Mouse (Mus musculus): ENCODE measurements at regions not wholly inside any gene's neighbourhood (a gene's known extent, or its start where the extent isn't known, plus 50 kb on each side); places are given as distances from the start of the nearest gene placed in this dataset.

- no peak for ATAC-seq (replicated peaks; ENCODE audit: extremely low read depth, insufficient read depth, low FRiP score)
- no peaks in the 10 kb centered on the region for H3K27me3 ChIP-seq (ENCODE audit: control insufficient read depth, insufficient read depth, low read length)
- H3K27ac ChIP-seq (ENCODE audit: low read length): no peak overlapping the region
- no peaks in the 10 kb centered on the region for H3K9me3 ChIP-seq (replicated peaks; ENCODE audit: control insufficient read depth, low read length)
- no peaks in the 10 kb centered on the region for H3K36me3 ChIP-seq (ENCODE audit: control insufficient read depth, insufficient read depth)
- no peak overlapping the region for H3K4me2 ChIP-seq (ENCODE audit: low read depth, low read length)
- WGBS: 74% methylated on average over 6 of the region's 6 CpGs
- no peak overlapping the region for H3K9ac ChIP-seq (ENCODE audit: low read length)
- no peak overlapping the region for H3K4me3 ChIP-seq (ENCODE audit: low read length)
- H3K4me1 ChIP-seq (ENCODE audit: control insufficient read depth, insufficient read depth, low read length): no peaks in the 10 kb centered on the region
Observed at GRCm38 (mm10) chr1:76880111-76880782, 634.6 kb downstream of the Epha4 start.

- ATAC-seq (replicated peaks; ENCODE audit: extremely low read depth, insufficient read depth, low FRiP score): no peak
- no peaks in the 10 kb centered on the region for H3K9me3 ChIP-seq (replicated peaks; ENCODE audit: control insufficient read depth, low read length)
- H3K27me3 ChIP-seq (ENCODE audit: control insufficient read depth, insufficient read depth, low read length): no peaks in the 10 kb centered on the region
- no peak overlapping the region for H3K27ac ChIP-seq (ENCODE audit: low read length)
- WGBS: 66% methylated on average over 4 of the region's 4 CpGs
- no peak overlapping the region for H3K4me2 ChIP-seq (ENCODE audit: low read depth, low read length)
- no peak overlapping the region for H3K9ac ChIP-seq (ENCODE audit: low read length)
- H3K4me1 ChIP-seq (ENCODE audit: control insufficient read depth, insufficient read depth, low read length): no peaks in the 10 kb centered on the region
- H3K4me3 ChIP-seq (ENCODE audit: low read length): no peak overlapping the region
- H3K36me3 ChIP-seq (ENCODE audit: control insufficient read depth, insufficient read depth): no peaks in the 10 kb centered on the region
Observed at GRCm38 (mm10) chr1:76880783-76881145, 634.1 kb downstream of the Epha4 start.

GRCm38 (mm10) chr1:76896152-76896864, 618.6 kb downstream of the Epha4 start:
- Histone ChIP-seq H3K4me3 (ENCODE audit: low read length) (no peak overlapping the region), H3K36me3 (ENCODE audit: control insufficient read depth, insufficient read depth) (no peaks in the 10 kb centered on the region), H3K27me3 (ENCODE audit: control insufficient read depth, insufficient read depth, low read length) (no peaks in the 10 kb centered on the region), H3K27ac (ENCODE audit: low read length) (no peak overlapping the region), H3K4me2 (ENCODE audit: low read depth, low read length) (no peak overlapping the region), H3K4me1 (ENCODE audit: control insufficient read depth, insufficient read depth, low read length) (no peaks in the 10 kb centered on the region), H3K9me3 (replicated peaks; ENCODE audit: control insufficient read depth, low read length) (no peaks in the 10 kb centered on the region), H3K9ac (ENCODE audit: low read length) (no peak overlapping the region)
- 80% methylated on average over 17 of the region's 17 CpGs for WGBS
- ATAC-seq (replicated peaks; ENCODE audit: extremely low read depth, insufficient read depth, low FRiP score): no peak

- no peaks in the 10 kb centered on the region for H3K36me3 ChIP-seq (ENCODE audit: control insufficient read depth, insufficient read depth)
- H3K4me1 ChIP-seq (ENCODE audit: control insufficient read depth, insufficient read depth, low read length): no peaks in the 10 kb centered on the region
- H3K27me3 ChIP-seq (ENCODE audit: control insufficient read depth, insufficient read depth, low read length): no peaks in the 10 kb centered on the region
- H3K9ac ChIP-seq (ENCODE audit: low read length): no peak overlapping the region
- no peak overlapping the region for H3K4me3 ChIP-seq (ENCODE audit: low read length)
- ATAC-seq (replicated peaks; ENCODE audit: extremely low read depth, insufficient read depth, low FRiP score): no peak
- no peak overlapping the region for H3K27ac ChIP-seq (ENCODE audit: low read length)
- no peak overlapping the region for H3K4me2 ChIP-seq (ENCODE audit: low read depth, low read length)
- no peaks in the 10 kb centered on the region for H3K9me3 ChIP-seq (replicated peaks; ENCODE audit: control insufficient read depth, low read length)
- 73% methylated on average over 7 of the region's 7 CpGs for WGBS
Observed at GRCm38 (mm10) chr1:76897431-76897830, 617.5 kb downstream of the Epha4 start.

GRCm38 (mm10) chr1:76911472-76911871, 603.4 kb downstream of the Epha4 start:
- H3K9me3 ChIP-seq (replicated peaks; ENCODE audit: control insufficient read depth, low read length): no peaks in the 10 kb centered on the region
- H3K4me3 ChIP-seq (ENCODE audit: low read length): no peak overlapping the region
- H3K4me1 ChIP-seq (ENCODE audit: control insufficient read depth, insufficient read depth, low read length): no peaks in the 10 kb centered on the region; the same call in 1 of the 2 replicates
- H3K27ac ChIP-seq (ENCODE audit: low read length): no peak overlapping the region
- no peaks in the 10 kb centered on the region for H3K27me3 ChIP-seq (ENCODE audit: control insufficient read depth, insufficient read depth, low read length)
- 93% methylated on average over 3 of the region's 3 CpGs for WGBS
- ATAC-seq (replicated peaks; ENCODE audit: extremely low read depth, insufficient read depth, low FRiP score): no peak
- H3K36me3 ChIP-seq (ENCODE audit: control insufficient read depth, insufficient read depth): no peaks in the 10 kb centered on the region
- H3K4me2 ChIP-seq (ENCODE audit: low read depth, low read length): no peak overlapping the region
- H3K9ac ChIP-seq (ENCODE audit: low read length): no peak overlapping the region

GRCm38 (mm10) chr1:76919541-76919940, 595.3 kb downstream of the Epha4 start:
- Histone ChIP-seq H3K27me3 (ENCODE audit: control insufficient read depth, insufficient read depth, low read length) (no peaks in the 10 kb centered on the region), H3K4me2 (ENCODE audit: low read depth, low read length) (no peak overlapping the region), H3K4me3 (ENCODE audit: low read length) (no peak overlapping the region), H3K4me1 (ENCODE audit: control insufficient read depth, insufficient read depth, low read length) (no peaks in the 10 kb centered on the region), H3K36me3 (ENCODE audit: control insufficient read depth, insufficient read depth) (no peaks in the 10 kb centered on the region), H3K9me3 (replicated peaks; ENCODE audit: control insufficient read depth, low read length) (no peaks in the 10 kb centered on the region), H3K27ac (ENCODE audit: low read length) (no peak overlapping the region), H3K9ac (ENCODE audit: low read length) (no peak overlapping the region)
- no peak for ATAC-seq (replicated peaks; ENCODE audit: extremely low read depth, insufficient read depth, low FRiP score)
- WGBS: 18% methylated on average over 2 of the region's 2 CpGs

- Histone ChIP-seq H3K9me3 (replicated peaks; ENCODE audit: control insufficient read depth, low read length) (no peaks in the 10 kb centered on the region), H3K4me1 (ENCODE audit: control insufficient read depth, insufficient read depth, low read length) (no peaks in the 10 kb centered on the region), H3K4me2 (ENCODE audit: low read depth, low read length) (no peak overlapping the region), H3K4me3 (ENCODE audit: low read length) (no peak overlapping the region), H3K9ac (ENCODE audit: low read length) (no peak overlapping the region), H3K27ac (ENCODE audit: low read length) (no peak overlapping the region), H3K36me3 (ENCODE audit: control insufficient read depth, insufficient read depth) (no peaks in the 10 kb centered on the region), H3K27me3 (ENCODE audit: control insufficient read depth, insufficient read depth, low read length) (no peaks in the 10 kb centered on the region)
- no peak for ATAC-seq (replicated peaks; ENCODE audit: extremely low read depth, insufficient read depth, low FRiP score)
Observed at GRCm38 (mm10) chr1:76920634-76921033, 594.3 kb downstream of the Epha4 start.

GRCm38 (mm10) chr1:76927041-76927440, 587.8 kb downstream of the Epha4 start:
- no peak overlapping the region for H3K27ac ChIP-seq (ENCODE audit: low read length)
- H3K9ac ChIP-seq (ENCODE audit: low read length): no peak overlapping the region
- no peak for ATAC-seq (replicated peaks; ENCODE audit: extremely low read depth, insufficient read depth, low FRiP score)
- H3K4me2 ChIP-seq (ENCODE audit: low read depth, low read length): no peak overlapping the region
- H3K9me3 ChIP-seq (replicated peaks; ENCODE audit: control insufficient read depth, low read length): no peaks in the 10 kb centered on the region
- H3K4me1 ChIP-seq (ENCODE audit: control insufficient read depth, insufficient read depth, low read length): no peaks in the 10 kb centered on the region
- no peaks in the 10 kb centered on the region for H3K36me3 ChIP-seq (ENCODE audit: control insufficient read depth, insufficient read depth)
- 77% methylated on average over 5 of the region's 5 CpGs for WGBS
- no peak overlapping the region for H3K4me3 ChIP-seq (ENCODE audit: low read length)
- H3K27me3 ChIP-seq (ENCODE audit: control insufficient read depth, insufficient read depth, low read length): no peaks in the 10 kb centered on the region

GRCm38 (mm10) chr1:76928035-76928434, 586.9 kb downstream of the Epha4 start:
- Histone ChIP-seq H3K4me3 (ENCODE audit: low read length) (no peak overlapping the region), H3K27ac (ENCODE audit: low read length) (no peak overlapping the region), H3K9me3 (replicated peaks; ENCODE audit: control insufficient read depth, low read length) (no peaks in the 10 kb centered on the region), H3K4me2 (ENCODE audit: low read depth, low read length) (no peak overlapping the region), H3K27me3 (ENCODE audit: control insufficient read depth, insufficient read depth, low read length) (no peaks in the 10 kb centered on the region), H3K36me3 (ENCODE audit: control insufficient read depth, insufficient read depth) (no peaks in the 10 kb centered on the region), H3K4me1 (ENCODE audit: control insufficient read depth, insufficient read depth, low read length) (no peaks in the 10 kb centered on the region), H3K9ac (ENCODE audit: low read length) (no peak overlapping the region)
- 83% methylated on average over 2 of the region's 2 CpGs for WGBS
- ATAC-seq (replicated peaks; ENCODE audit: extremely low read depth, insufficient read depth, low FRiP score): no peak
